Mouse (Mus musculus) MEL (cell line): ENCODE measurements around the gene Scn8a. TPM values are rescaled to one million over a fixed set of nuclear protein-coding genes. Genes with fewer than 3 reads are reported as not detected.

Experiments
- DNase-seq: peaks from one replicate; pipeline ENCODE4 v3.0.0; 2011; ENCODE audit warnings: low read depth, low spot score
- H3K27ac ChIP-seq: 2 replicates; pipeline ENCODE4 v1.5.1; 2012; ENCODE audit warnings: low read depth, mild to moderate bottlenecking, control low read depth, low read length, moderate library complexity; ENCODE audit not compliant: control insufficient read depth
- H3K27me3 ChIP-seq, 2 experiments: fragments of 150-350 bp in 1 of 2; sonication (generic) in 1 of 2; 2 replicates each; pipeline ENCODE4 v1.6.1; 2012; ENCODE audit warnings: low read length in 2 of 2, mild to moderate bottlenecking in 2 of 2, improper control_type of control experiment in 1 of 2, moderate library complexity in 1 of 2; ENCODE audit not compliant: insufficient read depth in 2 of 2, control insufficient read depth in 1 of 2
- H3K36me3 ChIP-seq, 2 experiments: 2 replicates each; pipeline ENCODE4 v1.6.1; 2012 to 2014; ENCODE audit warnings: low read length in 2 of 2, improper control_type of control experiment in 1 of 2, inconsistent platforms in 1 of 2, mild to moderate bottlenecking in 1 of 2; ENCODE audit not compliant: insufficient read depth in 2 of 2, control insufficient read depth in 1 of 2
- H3K4me1 ChIP-seq, 2 experiments: fragments of 150-350 bp in 1 of 2; sonication (generic) in 1 of 2; 2 replicates each; pipeline ENCODE4 v1.6.1; 2012; ENCODE audit warnings: low read length in 2 of 2, improper control_type of control experiment in 1 of 2, mild to moderate bottlenecking in 1 of 2; ENCODE audit not compliant: insufficient read depth in 2 of 2, control insufficient read depth in 1 of 2
- H3K4me3 ChIP-seq, 2 experiments: fragments of 150-350 bp in 1 of 2; sonication (generic) in 1 of 2; 2 replicates each; pipeline ENCODE4 v1.5.1; 2012; ENCODE audit warnings: low read depth in 2 of 2, low read length in 2 of 2, mild to moderate bottlenecking in 2 of 2, moderate library complexity in 2 of 2, control low read depth in 1 of 2, improper control_type of control experiment in 1 of 2; ENCODE audit not compliant: control insufficient read depth in 1 of 2, insufficient read depth in 1 of 2
- H3K79me2 ChIP-seq: 2 replicates; pipeline ENCODE4 v1.6.1; 2012; ENCODE audit warnings: mild to moderate bottlenecking, low read length, moderate library complexity; ENCODE audit not compliant: control insufficient read depth, poor library complexity, insufficient read depth
- H3K9ac ChIP-seq: 2 replicates; pipeline ENCODE4 v1.6.1; 2012; ENCODE audit warnings: low read depth, mild to moderate bottlenecking, control low read depth, low read length, moderate library complexity; ENCODE audit not compliant: control insufficient read depth, poor library complexity, severe bottlenecking
- H3K9me3 ChIP-seq: fragments of 150-350 bp; sonication (generic); replicated peaks from 2 replicates; pipeline ENCODE4 v1.6.1; 2012; ENCODE audit warnings: mild to moderate bottlenecking, low read length, improper control_type of control experiment, moderate library complexity; ENCODE audit not compliant: insufficient read depth
- CHD1 ChIP-seq: IDR thresholded peaks from 2 replicates; pipeline ENCODE4 v1.6.1; 2012; ENCODE audit warnings: low read depth, mild to moderate bottlenecking, inconsistent platforms, low read length, improper control_type of control experiment
- E2F4 ChIP-seq: IDR thresholded peaks from 2 replicates; pipeline ENCODE4 v1.6.1; 2011; ENCODE audit warnings: low read depth, low read length, improper control_type of control experiment, borderline replicate concordance
- ELF1 ChIP-seq: IDR thresholded peaks from 2 replicates; pipeline ENCODE4 v1.6.1; 2014; ENCODE audit warnings: low read depth, mild to moderate bottlenecking, inconsistent platforms, low read length, improper control_type of control experiment, moderate library complexity
- ETS1 ChIP-seq: IDR thresholded peaks from 2 replicates; pipeline ENCODE4 v1.6.1; 2012; ENCODE audit warnings: low read depth, mild to moderate bottlenecking, inconsistent platforms, low read length, improper control_type of control experiment, moderate library complexity
- HCFC1 ChIP-seq: IDR thresholded peaks from 2 replicates; pipeline ENCODE4 v1.6.1; 2012; ENCODE audit warnings: low read depth, mild to moderate bottlenecking, inconsistent platforms, low read length, improper control_type of control experiment, moderate library complexity
- JUND ChIP-seq: IDR thresholded peaks from 2 replicates; pipeline ENCODE4 v1.6.1; 2011; ENCODE audit warnings: low read depth, mild to moderate bottlenecking, improper control_type of control experiment, low read length
- KAT2A ChIP-seq: conservative IDR thresholded peaks from 2 replicates; pipeline ENCODE4 v1.6.1; 2012; ENCODE audit warnings: low read depth, low read length, improper control_type of control experiment, inconsistent platforms
- MAFK ChIP-seq: IDR thresholded peaks from 2 replicates; pipeline ENCODE4 v1.6.1; 2011; ENCODE audit warnings: low read depth, mild to moderate bottlenecking, low read length, improper control_type of control experiment, borderline replicate concordance
- MAX ChIP-seq: IDR thresholded peaks from 2 replicates; pipeline ENCODE4 v1.6.1; 2011; ENCODE audit warnings: low read length, improper control_type of control experiment
- MAZ ChIP-seq: IDR thresholded peaks from 2 replicates; pipeline ENCODE4 v1.6.1; 2012; ENCODE audit warnings: low read depth, mild to moderate bottlenecking, inconsistent platforms, low read length, improper control_type of control experiment
- RCOR1 ChIP-seq: IDR thresholded peaks from 2 replicates; pipeline ENCODE4 v1.6.1; 2012; ENCODE audit warnings: low read depth, mild to moderate bottlenecking, inconsistent platforms, low read length, improper control_type of control experiment
- SIN3A ChIP-seq: IDR thresholded peaks from 2 replicates; pipeline ENCODE4 v1.6.1; 2012; ENCODE audit warnings: low read length, improper control_type of control experiment, inconsistent platforms
- TCF12 ChIP-seq: IDR thresholded peaks from 2 replicates; pipeline ENCODE4 v1.6.1; 2014; ENCODE audit warnings: low read depth, mild to moderate bottlenecking, inconsistent platforms, low read length, improper control_type of control experiment, moderate library complexity
- UBTF ChIP-seq: IDR thresholded peaks from 2 replicates; pipeline ENCODE4 v1.6.1; 2012; ENCODE audit warnings: low read depth, mild to moderate bottlenecking, inconsistent platforms, low read length, improper control_type of control experiment, moderate library complexity, borderline replicate concordance; ENCODE audit not compliant: insufficient read depth
- USF1 ChIP-seq: IDR thresholded peaks from 2 replicates; pipeline ENCODE4 v1.6.1; 2014; ENCODE audit warnings: low read depth, mild to moderate bottlenecking, inconsistent platforms, low read length, improper control_type of control experiment, moderate library complexity
- USF2 ChIP-seq, 2 experiments: IDR thresholded peaks; 2 replicates each; pipeline ENCODE4 v1.6.1; 2011 to 2012; ENCODE audit warnings: improper control_type of control experiment in 2 of 2, low read length in 2 of 2, borderline replicate concordance in 1 of 2, inconsistent platforms in 1 of 2, low read depth in 1 of 2, mild to moderate bottlenecking in 1 of 2; ENCODE audit not compliant: insufficient read depth in 1 of 2
- ZC3H11A ChIP-seq: IDR thresholded peaks from 2 replicates; pipeline ENCODE4 v1.6.1; 2012; ENCODE audit warnings: low read depth, mild to moderate bottlenecking, inconsistent platforms, low read length, improper control_type of control experiment
- ZKSCAN1 ChIP-seq: IDR thresholded peaks from 2 replicates; pipeline ENCODE4 v1.6.1; 2012; ENCODE audit warnings: low read depth, mild to moderate bottlenecking, inconsistent platforms, low read length, improper control_type of control experiment, moderate library complexity
- ZMIZ1 ChIP-seq: IDR thresholded peaks from 2 replicates; pipeline ENCODE4 v1.6.1; 2012; ENCODE audit warnings: low read depth, mild to moderate bottlenecking, inconsistent platforms, low read length, improper control_type of control experiment, moderate library complexity
- polyA plus RNA-seq, 2 experiments: library from polyadenylated mRNA; stranded (reverse) in 1 of 2; unstranded in 1 of 2; fragments of >175 nt in 1 of 2; fragments of >200 nt in 1 of 2; gene quantifications; 2 replicates each; pipeline versions ENCODE4 v1.2.1 to v1.2.4; 2012; ENCODE audit warnings: low replicate concordance in 2 of 2, low read depth in 1 of 2; ENCODE audit not compliant: insufficient read length in 2 of 2, insufficient read depth in 1 of 2, missing spikeins in 1 of 2
- total RNA-seq: library from RNA; depleted of rRNA; stranded (reverse); fragments of 300-350 nt; gene quantifications from 2 replicates; pipeline ENCODE4 v1.2.3, GENCODE M21; 2012

Scn8a gene
- total and polyA plus RNA-seq, 3 experiments: 0.01 to 0.08 TPM; not detected in 1

GRCm38 (mm10) chr15:100952854-100953253, 83.2 kb downstream of the Scn8a start:
- Histone ChIP-seq H3K36me3 (no peaks in the 10 kb centered on the region), H3K9ac (no peak overlapping the region), H3K27ac (no peak overlapping the region), H3K4me1 (no peaks in the 10 kb centered on the region), H3K79me2 (no peaks in the 10 kb centered on the region), H3K27me3 (no peaks in the 10 kb centered on the region), H3K4me3 (no peak overlapping the region), H3K9me3 (no peaks in the 10 kb centered on the region)
- no peak for TF ChIP-seq ZC3H11A
- no peak for TF ChIP-seq USF2 (IDR thresholded peaks at IDR 0.05; ENCODE audit: borderline replicate concordance in 1 of 2, insufficient read depth in 1 of 2, low read depth in 1 of 2, low read length in 2 of 2)
- TF ChIP-seq CHD1: no peak
- TF ChIP-seq RCOR1: no peak
- no peak for DNase-seq

- H3K4me1 ChIP-seq: no peaks in the 10 kb centered on the region
- no peak overlapping the region for H3K9ac ChIP-seq
- no peak overlapping the region for H3K4me3 ChIP-seq
- no peak for TF ChIP-seq USF1
- no peak for TF ChIP-seq USF2 (IDR thresholded peaks at IDR 0.05; ENCODE audit: borderline replicate concordance in 1 of 2, insufficient read depth in 1 of 2, low read depth in 1 of 2, low read length in 2 of 2)
- H3K9me3 ChIP-seq: no peaks in the 10 kb centered on the region
- DNase-seq: no peak
- H3K79me2 ChIP-seq: no peaks in the 10 kb centered on the region
- no peaks in the 10 kb centered on the region for H3K36me3 ChIP-seq
- no peak overlapping the region for H3K27ac ChIP-seq
- no peaks in the 10 kb centered on the region for H3K27me3 ChIP-seq
These were observed 84.3 kb downstream of the Scn8a start for GRCm38 (mm10) chr15:100953955-100954354.

GRCm38 (mm10) chr15:100954751-100955150, 85.1 kb downstream of the Scn8a start:
- no peak for TF ChIP-seq MAFK
- no peak for TF ChIP-seq KAT2A
- no peak for TF ChIP-seq TCF12
- no peak for TF ChIP-seq ZMIZ1
- no peak for TF ChIP-seq SIN3A
- no peak for TF ChIP-seq JUND
- no peak for TF ChIP-seq ELF1
- no peak for TF ChIP-seq E2F4
- TF ChIP-seq ETS1: no peak
- TF ChIP-seq USF2 (IDR thresholded peaks at IDR 0.05; ENCODE audit: borderline replicate concordance in 1 of 2, insufficient read depth in 1 of 2, low read depth in 1 of 2, low read length in 2 of 2): no peak
- no peak for TF ChIP-seq HCFC1
- no peak for TF ChIP-seq MAZ
- TF ChIP-seq UBTF: no peak
- TF ChIP-seq MAX: no peak
- no peak for TF ChIP-seq ZKSCAN1
- DNase-seq: no peak
- H3K27ac ChIP-seq: no peak overlapping the region
- H3K4me3 ChIP-seq: no peak overlapping the region
- no peaks in the 10 kb centered on the region for H3K79me2 ChIP-seq
- no peaks in the 10 kb centered on the region for H3K36me3 ChIP-seq
- H3K4me1 ChIP-seq: no peaks in the 10 kb centered on the region
- H3K9ac ChIP-seq: no peak overlapping the region
- H3K27me3 ChIP-seq: no peaks in the 10 kb centered on the region
- H3K9me3 ChIP-seq: no peaks in the 10 kb centered on the region
